Mouse (Mus musculus) R1 (cell line): ENCODE measurements around the gene Cr2.

ENCODE experiments used
- DNase-seq: peaks from one replicate; pipeline ENCODE4 v3.0.0-alpha.2; 2018; ENCODE audit warnings: low read depth, low spot score

The Cr2 gene

GRCm38 (mm10) chr1:195175980-195176931 lies at the start of gene Cr2:
Cr2 (minus strand) TSS chr1:195176716.
- peak; percentile 82 for DNase-seq

GRCm38 (mm10) chr1:195221781-195222180 lies 45.3 kb upstream of the Cr2 start:
- no peak for DNase-seq

GRCm38 (mm10) chr1:195212851-195213250 lies 36.3 kb upstream of the Cr2 start:
- DNase-seq = peak; percentile 23

GRCm38 (mm10) chr1:195184746-195185145 lies 8.2 kb upstream of the Cr2 start:
- DNase-seq = no peak

GRCm38 (mm10) chr1:195164996-195165755 lies 11.3 kb downstream of the Cr2 start:
- no peak for DNase-seq

GRCm38 (mm10) chr1:195132070-195132469 lies 44.4 kb downstream of the Cr2 start:
- DNase-seq = peak; percentile 4

GRCm38 (mm10) chr1:195131675-195132015 lies 44.9 kb downstream of the Cr2 start:
- no peak for DNase-seq

GRCm38 (mm10) chr1:195130953-195131674 lies 45.4 kb downstream of the Cr2 start, which contains the start of gene Cr1l:
Cr1l (minus strand) TSS chr1:195131586.
- peak; percentile 90 for DNase-seq

- no peak for DNase-seq
Observed at GRCm38 (mm10) chr1:195130479-195130878, 46.0 kb downstream of the Cr2 start.

- no peak for DNase-seq
Observed at GRCm38 (mm10) chr1:195129867-195130266, 46.6 kb downstream of the Cr2 start.

- DNase-seq = no peak
Observed at GRCm38 (mm10) chr1:195114414-195114813, 62.1 kb downstream of the Cr2 start.

GRCm38 (mm10) chr1:195113621-195114020 lies 62.9 kb downstream of the Cr2 start:
- peak; percentile 17 for DNase-seq

- no peak for DNase-seq
Observed at GRCm38 (mm10) chr1:195100693-195101092, 75.8 kb downstream of the Cr2 start.

- DNase-seq = no peak
Observed at GRCm38 (mm10) chr1:195098004-195098403, 78.5 kb downstream of the Cr2 start.

- peak; percentile 88 for DNase-seq
Observed at GRCm38 (mm10) chr1:195092220-195092720, 84.2 kb downstream of the Cr2 start, which contains the start of gene Cd46. Cd46 (minus strand) TSS chr1:195092249.

GRCm38 (mm10) chr1:195091699-195092219 lies 84.8 kb downstream of the Cr2 start:
- DNase-seq = no peak
